Mouse (Mus musculus) bone marrow macrophage, adult 2 months (primary cell): ENCODE measurements around the gene Rgma.

Source experiments
- CTCF ChIP-seq: IDR thresholded peaks from 2 replicates; pipeline ENCODE4 v1.5.1; 2012; ENCODE audit warnings: low read depth, mild to moderate bottlenecking, low read length, moderate library complexity
- POLR2A ChIP-seq: IDR thresholded peaks from 2 replicates; pipeline ENCODE4 v1.6.1; 2012; ENCODE audit warnings: mild to moderate bottlenecking, low read depth, low read length, borderline replicate concordance

- no peak for TF ChIP-seq POLR2A
- TF ChIP-seq CTCF, result no peak
Measured at GRCm38 (mm10) chr7:73421278-73422015, 46.1 kb downstream of the Rgma start.
